Mouse (Mus musculus) G1E (cell line): ENCODE results near the gene Wdfy3.
"Not testable (repeated sequence)": the region's sequence is repeated elsewhere in the genome, so short reads cannot be mapped to it uniquely, and the experiment has no call there.

Experiments used
- CTCF ChIP-seq: IDR thresholded peaks from 2 replicates; pipeline ENCODE4 v1.5.1; 2012; ENCODE audit warnings: low read depth, low read length, inconsistent platforms, mixed read lengths
- GATA1 ChIP-seq: IDR thresholded peaks from 2 replicates; pipeline ENCODE4 v1.6.1; 2012; ENCODE audit warnings: borderline replicate concordance, low read length, inconsistent platforms, mixed read lengths

GRCm38 (mm10) chr5:102101815-102102214, 32.1 kb upstream of the Wdfy3 start:
- TF ChIP-seq CTCF, GATA1: not testable (repeated sequence)
